Mouse (Mus musculus): Measurements from ENCODE around the gene Lrrc42.

DNA sequence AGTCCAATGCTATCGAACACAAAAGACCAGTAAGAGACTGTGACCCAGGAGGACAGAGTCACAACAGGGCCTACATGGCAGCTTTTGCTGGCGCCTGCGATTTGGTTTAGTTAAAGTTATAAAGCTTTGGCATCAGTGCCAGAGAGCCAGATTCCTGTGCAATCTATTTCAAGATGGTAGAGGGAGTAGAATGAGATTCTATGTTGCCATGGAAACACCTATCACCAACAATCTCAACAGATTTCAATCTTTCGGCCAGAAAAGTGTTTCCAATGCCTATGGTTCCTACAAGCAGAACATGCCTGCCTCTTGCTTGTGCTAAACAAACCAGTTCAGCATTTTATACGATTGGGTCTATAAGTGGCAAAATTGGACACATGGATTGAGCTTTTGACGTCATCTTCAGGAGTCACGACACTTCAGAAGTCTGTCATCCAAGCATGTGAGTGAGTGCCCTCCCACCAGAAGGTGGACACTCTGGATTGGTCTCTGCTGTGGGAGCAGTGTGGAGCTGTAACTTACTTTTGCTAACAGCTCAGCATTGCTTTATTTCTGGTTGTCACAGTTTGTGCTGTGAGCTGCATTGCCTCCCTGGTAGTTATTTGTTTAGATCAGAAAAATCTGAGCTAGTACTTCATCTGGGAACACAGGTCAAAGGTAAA lies 38.4 kb upstream of the Lrrc42 start:
- TF ChIP-seq GATA1 (IDR thresholded peaks at IDR 0.05; ENCODE audit: low read length) (no peak), TAL1 (IDR thresholded peaks at IDR 0.05; ENCODE audit: low read length) (no peak)

All from erythroblast, embryonic 14.5 days (primary cell).